Mouse (Mus musculus) lung, postnatal 0 days (tissue): Measurements from ENCODE around the gene Ankrd9. TPM values are rescaled to one million over a fixed set of nuclear protein-coding genes. Genes with fewer than 3 reads are reported as not detected.

Experiments used
- ATAC-seq: fragments of 200-750 bp; cut with Nextera tagmentation; 2 replicates; pipeline ENCODE4 v1.8.0; 2017; ENCODE audit warnings: moderate library complexity
- DNase-seq: peaks from one replicate; pipeline ENCODE4 v3.0.0-alpha.2; 2016; ENCODE audit warnings: low spot score
- H3K27ac ChIP-seq: fragments of 300-500 bp; sonication (generic); 2 replicates; pipeline ENCODE4 v1.5.1; 2014; ENCODE audit warnings: antibody characterized with exemption, mild to moderate bottlenecking, low read length, mixed read lengths
- H3K27me3 ChIP-seq: fragments of 300-500 bp; sonication (generic); replicated peaks from 2 replicates; pipeline ENCODE4 v1.6.1; 2014; ENCODE audit warnings: low read length, mixed read lengths; ENCODE audit not compliant: insufficient read depth
- H3K36me3 ChIP-seq: fragments of 300-500 bp; sonication (generic); 2 replicates; pipeline ENCODE4 v1.6.1; 2014; ENCODE audit warnings: low read length, mixed read lengths; ENCODE audit not compliant: insufficient read depth
- H3K4me1 ChIP-seq: fragments of 300-500 bp; sonication (generic); 2 replicates; pipeline ENCODE4 v1.6.1; 2014; ENCODE audit warnings: antibody characterized with exemption, low read depth, low read length, mixed read lengths; ENCODE audit not compliant: insufficient read depth
- H3K4me2 ChIP-seq: fragments of 300-500 bp; sonication (generic); replicated peaks from 2 replicates; pipeline ENCODE4 v1.6.1; 2014; ENCODE audit warnings: low read depth, mild to moderate bottlenecking, low read length, moderate library complexity, mixed read lengths
- H3K4me3 ChIP-seq: fragments of 300-500 bp; sonication (generic); 2 replicates; pipeline ENCODE4 v1.5.1; 2014; ENCODE audit warnings: low read depth, low read length
- H3K9ac ChIP-seq: fragments of 300-500 bp; sonication (generic); replicated peaks from 2 replicates; pipeline ENCODE4 v1.6.1; 2014; ENCODE audit warnings: low read depth, mild to moderate bottlenecking
- H3K9me3 ChIP-seq: fragments of 300-500 bp; sonication (generic); 2 replicates; pipeline ENCODE4 v1.6.1; 2016; ENCODE audit warnings: low read length, mixed read lengths
- CTCF ChIP-seq: IDR thresholded peaks from 2 replicates; pipeline ENCODE4 v1.5.1; 2016; ENCODE audit warnings: antibody characterized with exemption, mild to moderate bottlenecking
- EP300 ChIP-seq: IDR thresholded peaks from 2 replicates; pipeline ENCODE4 v1.6.1; 2016; ENCODE audit warnings: antibody characterized with exemption, mild to moderate bottlenecking, control low read depth
- WGBS: fragments of 180-500 bp; shearing (Covaris S2); extraction: QIAGEN DNeasy Blood & Tissue Kit; methylation state at CpG from one replicate; pipeline ENCODE4 v1.1.7; 2014; 5-methylcytosine and 5-hydroxymethylcytosine counted together
- polyA plus RNA-seq: library from polyadenylated mRNA; unstranded; fragments of >200 nt; fragmentation: Nextera tagmentation; extraction: Ambion mirVana; gene quantifications from 2 replicates; pipeline ENCODE4 v1.2.1, GENCODE M21; 2015

The Ankrd9 gene
- polyA plus RNA-seq, 1 experiment from 2014 or later, result 12.4 TPM

- TF ChIP-seq CTCF, result no peak
- TF ChIP-seq EP300, result no peak
- 98% methylated on average over 18 of the region's 18 CpGs for WGBS
- H3K36me3 ChIP-seq, result 0 out of 2 replicates have a peak, but pooled peaks cover 6% of the 10 kb centered on the region
- H3K27me3 ChIP-seq, result no peaks in the 10 kb centered on the region
- H3K4me3 ChIP-seq, result no peak overlapping the region
- peaks cover 5% of the 10 kb centered on the region; the same call in 1 of the 2 replicates for H3K4me1 ChIP-seq
- no peaks in the 10 kb centered on the region for H3K9me3 ChIP-seq
- H3K27ac ChIP-seq, result no peak overlapping the region
- DNase-seq (no peak), ATAC-seq (no peak)
- peak overlapping the region; percentile 87; the same call in 1 of the 2 replicates for H3K4me2 ChIP-seq
- H3K9ac ChIP-seq, result no peak overlapping the region
Measured at GRCm38 (mm10) chr12:110977345-110977733, 1.5 kb downstream of the Ankrd9 start.

- no peak for TF ChIP-seq CTCF
- no peak for TF ChIP-seq EP300
- no peak overlapping the region for H3K4me3 ChIP-seq
- no peak overlapping the region for H3K4me2 ChIP-seq
- H3K36me3 ChIP-seq, result 0 out of 2 replicates have a peak, but pooled peaks cover 6% of the 10 kb centered on the region
- H3K4me1 ChIP-seq, result peaks cover 5% of the 10 kb centered on the region; the same call in 1 of the 2 replicates
- H3K27me3 ChIP-seq, result no peaks in the 10 kb centered on the region
- no peak overlapping the region for H3K27ac ChIP-seq
- 90% methylated on average over 60 of the region's 60 CpGs for WGBS
- no peak for DNase-seq
- no peak for ATAC-seq
- H3K9me3 ChIP-seq, result no peaks in the 10 kb centered on the region
- no peak overlapping the region for H3K9ac ChIP-seq
Measured at GRCm38 (mm10) chr12:110976589-110977344, 2.1 kb downstream of the Ankrd9 start.

GRCm38 (mm10) chr12:110975838-110976468 lies 2.9 kb downstream of the Ankrd9 start:
- H3K36me3 ChIP-seq, result 0 out of 2 replicates have a peak, but pooled peaks cover 6% of the 10 kb centered on the region
- ATAC-seq, result no peak; the same call in 1 of the 2 replicates
- no peaks in the 10 kb centered on the region for H3K9me3 ChIP-seq
- 67% methylated on average over 4 of the region's 4 CpGs for WGBS
- TF ChIP-seq CTCF, result no peak
- peak; percentile 93 for TF ChIP-seq EP300
- DNase-seq, result peak; percentile 56
- H3K9ac ChIP-seq, result no peak overlapping the region
- H3K4me2 ChIP-seq, result no peak overlapping the region
- no peak overlapping the region for H3K27ac ChIP-seq
- H3K4me1 ChIP-seq, result peaks cover 5% of the 10 kb centered on the region; the same call in 1 of the 2 replicates
- no peak overlapping the region for H3K4me3 ChIP-seq
- H3K27me3 ChIP-seq, result no peaks in the 10 kb centered on the region

DNA sequence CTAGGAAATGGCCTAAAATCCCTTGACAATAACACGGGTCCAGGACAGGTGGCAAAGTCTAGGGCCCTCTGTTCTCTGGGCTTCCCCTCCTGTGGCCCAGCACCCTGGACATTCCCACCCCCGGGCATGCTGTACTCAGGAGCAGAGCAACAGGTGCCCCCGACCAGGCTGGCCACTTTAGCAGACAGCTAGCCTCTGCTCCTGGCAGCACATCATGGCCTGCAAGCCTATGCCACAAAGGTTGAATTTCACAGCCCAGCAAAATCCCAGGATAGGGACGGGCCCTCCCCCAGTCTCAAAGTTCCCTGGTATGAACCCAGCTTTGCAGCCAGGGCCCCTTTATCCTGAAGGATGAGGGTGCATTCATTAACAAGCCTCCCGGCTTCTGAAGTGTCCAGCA lies 3.5 kb downstream of the Ankrd9 start:
- Histone ChIP-seq H3K27me3 (no peaks in the 10 kb centered on the region), H3K36me3 (peaks cover 8% of the 10 kb centered on the region; the same call in 1 of the 2 replicates), H3K4me3 (no peak overlapping the region), H3K4me1 (peaks cover 5% of the 10 kb centered on the region; the same call in 1 of the 2 replicates), H3K27ac (no peak overlapping the region), H3K9ac (no peak overlapping the region), H3K9me3 (no peaks in the 10 kb centered on the region), H3K4me2 (no peak overlapping the region)
- 85% methylated on average over 5 of the region's 5 CpGs for WGBS
- no peak for DNase-seq
- ATAC-seq, result no peak
- TF ChIP-seq CTCF, result no peak
- TF ChIP-seq EP300, result no peak

- no peak for TF ChIP-seq CTCF
- no peak for TF ChIP-seq EP300
- no peak overlapping the region for H3K4me3 ChIP-seq
- no peaks in the 10 kb centered on the region for H3K9me3 ChIP-seq
- H3K4me1 ChIP-seq, result peaks cover 5% of the 10 kb centered on the region; the same call in 1 of the 2 replicates
- peaks cover 12% of the 10 kb centered on the region; the same call in 1 of the 2 replicates for H3K36me3 ChIP-seq
- WGBS, result 86% methylated on average over 6 of the region's 6 CpGs
- DNase-seq, result no peak
- no peak overlapping the region for H3K27ac ChIP-seq
- ATAC-seq, result no peak
- no peaks in the 10 kb centered on the region for H3K27me3 ChIP-seq
- H3K4me2 ChIP-seq, result no peak overlapping the region
- H3K9ac ChIP-seq, result no peak overlapping the region
Measured at GRCm38 (mm10) chr12:110974726-110975125, 4.1 kb downstream of the Ankrd9 start.

DNA sequence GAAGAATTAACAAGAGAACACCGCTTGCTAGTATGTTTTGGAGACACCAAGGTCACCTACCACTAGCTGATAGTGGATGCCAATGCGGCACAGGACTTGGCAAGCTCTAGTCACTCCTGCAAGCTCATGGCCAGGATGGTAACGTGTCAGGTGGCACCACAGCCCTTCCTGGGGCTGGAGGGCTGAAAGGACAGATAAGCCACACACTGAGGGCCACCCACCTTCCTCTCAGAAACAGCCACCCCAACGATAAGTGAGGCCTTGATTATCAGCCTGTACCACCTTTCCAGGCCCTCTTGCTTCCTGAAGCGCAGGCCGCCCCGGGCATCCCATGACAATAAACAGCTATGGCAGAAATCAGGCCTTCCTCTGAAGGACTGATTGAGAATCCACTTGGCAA lies 4.5 kb downstream of the Ankrd9 start:
- peaks cover 16% of the 10 kb centered on the region for H3K36me3 ChIP-seq
- H3K27ac ChIP-seq, result no peak overlapping the region
- peaks cover 5% of the 10 kb centered on the region; the same call in 1 of the 2 replicates for H3K4me1 ChIP-seq
- H3K4me2 ChIP-seq, result no peak overlapping the region
- no peak overlapping the region for H3K9ac ChIP-seq
- ATAC-seq (no peak), DNase-seq (no peak)
- WGBS, result 87% methylated on average over 7 of the region's 7 CpGs
- no peaks in the 10 kb centered on the region for H3K9me3 ChIP-seq
- TF ChIP-seq EP300, result no peak
- no peak for TF ChIP-seq CTCF
- H3K4me3 ChIP-seq, result no peak overlapping the region
- H3K27me3 ChIP-seq, result no peaks in the 10 kb centered on the region
